Mouse (Mus musculus): ENCODE results near the gene Kirrel. TPM values are rescaled to one million over a fixed set of nuclear protein-coding genes. Genes with fewer than 3 reads are reported as not detected.

Gene Kirrel
- polyA plus RNA-seq, 1 experiment = 20.7 TPM

DNA sequence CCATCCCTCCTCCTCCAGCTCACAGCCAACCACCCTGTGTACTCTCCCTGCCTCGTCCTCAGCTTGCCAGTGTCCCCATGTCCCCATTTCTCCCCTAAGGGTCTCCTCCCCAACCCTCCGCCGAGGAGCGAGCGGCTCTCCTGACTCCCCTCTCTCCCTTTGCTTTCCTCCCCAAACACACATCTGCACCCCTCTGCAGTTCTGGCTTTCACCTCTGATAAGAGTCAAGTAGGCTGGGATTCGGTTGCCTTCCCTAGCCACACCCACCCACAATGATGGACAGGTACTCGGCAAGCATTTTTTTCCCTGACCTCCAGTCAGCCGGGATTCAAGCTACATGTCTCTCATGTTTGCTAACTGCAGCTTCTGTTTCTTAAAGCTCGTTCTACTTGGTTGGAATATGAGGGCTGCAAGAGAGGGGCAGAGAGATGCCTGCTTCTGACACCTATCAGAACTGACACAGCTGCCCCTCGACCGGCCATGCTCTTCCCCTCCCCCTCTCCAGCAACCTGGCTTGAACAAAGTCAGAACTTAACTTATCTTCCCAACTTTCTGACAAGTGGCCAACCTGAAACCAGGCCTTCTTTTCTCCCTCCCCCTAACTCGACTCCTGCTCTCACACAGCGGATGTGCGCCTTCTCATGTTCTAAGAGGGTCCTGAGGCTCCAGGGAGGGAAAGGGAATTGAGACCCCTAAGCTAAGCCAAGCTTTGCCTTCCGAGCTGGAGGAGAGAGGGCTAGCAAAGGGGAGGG, 2.0 kb downstream of the Kirrel start:
- H3ac ChIP-seq (ENCODE audit: control insufficient read depth, insufficient read length) = peak overlapping the region; percentile 42
- no peaks in the 10 kb centered on the region for H3K36me3 ChIP-seq (ENCODE audit: control insufficient read depth, insufficient read depth)
- no peak for TF ChIP-seq POLR2A (IDR thresholded peaks at IDR 0.05; ENCODE audit: insufficient read length, low read depth)
- no peak for TF ChIP-seq MAX (IDR thresholded peaks at IDR 0.05; ENCODE audit: low read depth)
- peaks cover 69% of the 10 kb centered on the region for H3K79me2 ChIP-seq (ENCODE audit: control insufficient read depth, insufficient read depth)
- H3K4me2 ChIP-seq (ENCODE audit: low read depth) = peak overlapping the region; percentile 87
- peaks cover 4% of the 10 kb centered on the region for H3K27me3 ChIP-seq (ENCODE audit: control insufficient read depth, insufficient read depth, insufficient read length)
- H3K4me3 ChIP-seq = peak overlapping the region; percentile 86

DNA sequence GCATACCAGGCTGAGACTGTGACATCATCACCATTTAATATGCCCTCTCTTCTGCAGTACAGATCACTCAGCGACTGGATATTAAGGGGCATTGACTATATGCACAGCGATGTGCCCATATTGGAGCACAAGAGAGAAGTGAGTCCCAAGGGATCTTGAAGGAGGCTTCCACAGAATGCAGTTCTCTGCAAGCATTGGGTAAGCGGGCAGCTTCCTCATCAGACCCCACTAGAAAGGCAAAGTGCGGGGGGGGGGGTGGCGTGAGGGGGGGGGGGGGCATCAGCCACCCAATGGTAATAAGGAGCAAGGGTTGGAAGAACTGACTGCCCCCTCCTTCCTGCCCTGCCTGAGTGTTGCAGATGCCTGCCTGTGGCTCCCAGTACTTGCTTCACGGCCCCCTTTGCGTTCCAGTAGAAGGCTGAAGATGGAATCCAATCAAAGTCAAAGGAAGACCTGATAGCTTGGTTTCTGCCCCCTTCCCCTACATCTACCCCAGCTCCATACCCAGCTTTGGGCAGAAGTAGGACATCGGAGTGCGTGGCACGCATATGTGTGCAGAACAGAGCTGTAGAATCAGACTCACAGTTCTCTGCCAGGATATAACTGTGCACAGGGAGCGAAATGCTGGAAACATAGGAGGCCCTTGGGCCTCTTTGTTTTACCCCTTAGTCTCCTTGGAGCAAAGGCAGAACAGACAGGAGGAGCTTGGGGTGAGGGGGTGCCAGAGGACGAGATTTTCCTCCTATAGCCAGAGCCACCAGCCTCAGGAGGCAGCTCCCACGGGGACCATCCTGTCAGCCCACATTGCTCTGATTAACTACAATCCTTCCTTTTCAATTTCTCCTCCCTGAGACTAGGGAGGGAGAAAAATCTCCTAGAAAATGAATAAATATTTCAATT, 3.1 kb downstream of the Kirrel start:
- Histone ChIP-seq H3K27me3 (ENCODE audit: control insufficient read depth, insufficient read depth, insufficient read length) (no peaks in the 10 kb centered on the region), H3ac (ENCODE audit: control insufficient read depth, insufficient read length) (peak overlapping the region; percentile 42), H3K79me2 (ENCODE audit: control insufficient read depth, insufficient read depth) (peaks cover 80% of the 10 kb centered on the region), H3K4me2 (ENCODE audit: low read depth) (peak overlapping the region; percentile 87), H3K4me3 (peak overlapping the region; percentile 86), H3K36me3 (ENCODE audit: control insufficient read depth, insufficient read depth) (no peaks in the 10 kb centered on the region)
- no peak for TF ChIP-seq SRF (IDR thresholded peaks at IDR 0.05; ENCODE audit: control insufficient read depth, insufficient read length, low read depth)
- no peak for TF ChIP-seq CEBPB (IDR thresholded peaks at IDR 0.05; ENCODE audit: insufficient read depth, poor library complexity, severe bottlenecking)
- TF ChIP-seq REST (IDR thresholded peaks at IDR 0.05; ENCODE audit: insufficient read depth, insufficient read length) = no peak
- no peak for TF ChIP-seq TCF12 (IDR thresholded peaks at IDR 0.05; ENCODE audit: insufficient read depth, poor library complexity, severe bottlenecking)
- no peak for TF ChIP-seq USF1 (IDR thresholded peaks at IDR 0.05; ENCODE audit: low read depth)
- no peak for TF ChIP-seq MYOG (IDR thresholded peaks at IDR 0.05; ENCODE audit: control insufficient read depth in 1 of 3, insufficient read depth in 1 of 3, insufficient read length in 2 of 3, low read depth in 2 of 3)
- no peak for TF ChIP-seq TCF3 (IDR thresholded peaks at IDR 0.05; ENCODE audit: insufficient read length, low read depth)
- TF ChIP-seq POLR2A (IDR thresholded peaks at IDR 0.05; ENCODE audit: insufficient read length, low read depth) = no peak
- TF ChIP-seq MYOD1 (IDR thresholded peaks at IDR 0.05; ENCODE audit: control insufficient read depth in 1 of 3, insufficient read length in 2 of 3, low read depth in 2 of 3) = no peak

DNA sequence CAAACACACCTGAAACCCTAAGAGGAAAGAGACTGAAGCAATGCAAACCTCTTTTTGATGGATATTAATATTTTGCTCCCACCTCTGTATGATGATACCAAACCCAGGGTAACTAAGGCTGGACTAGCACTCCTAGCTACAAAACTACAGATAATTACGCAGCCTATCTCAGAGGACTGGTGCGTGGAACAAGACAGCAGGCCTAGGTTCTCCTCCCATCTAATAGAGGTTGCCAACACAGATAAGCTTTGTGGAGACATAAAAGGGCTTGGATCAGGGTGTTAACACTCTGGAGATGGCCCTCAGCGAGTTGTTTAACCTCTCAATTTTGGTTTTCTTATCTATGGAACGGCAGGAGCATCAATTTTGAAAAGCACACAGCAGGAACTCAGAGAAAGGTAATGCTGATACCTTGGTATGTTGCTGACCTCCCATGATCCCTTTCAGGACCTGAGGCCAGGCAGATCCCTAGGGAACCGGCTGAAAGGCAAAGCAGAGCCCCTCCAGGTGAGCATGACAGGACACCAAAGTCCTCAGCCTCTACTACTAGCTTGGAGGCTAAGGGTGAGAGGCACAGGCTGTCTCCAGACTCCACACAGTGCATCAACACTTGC, 5.0 kb downstream of the Kirrel start:
- Histone ChIP-seq H3K79me2 (ENCODE audit: control insufficient read depth, insufficient read depth) (peaks cover 99% of the 10 kb centered on the region), H3K36me3 (ENCODE audit: control insufficient read depth, insufficient read depth) (no peaks in the 10 kb centered on the region), H3K4me3 (no peak overlapping the region), H3K27me3 (ENCODE audit: control insufficient read depth, insufficient read depth, insufficient read length) (no peaks in the 10 kb centered on the region), H3ac (ENCODE audit: control insufficient read depth, insufficient read length) (no peak overlapping the region), H3K4me2 (ENCODE audit: low read depth) (no peak overlapping the region)
- TF ChIP-seq SRF (IDR thresholded peaks at IDR 0.05; ENCODE audit: control insufficient read depth, insufficient read length, low read depth) (no peak), TCF12 (IDR thresholded peaks at IDR 0.05; ENCODE audit: insufficient read depth, poor library complexity, severe bottlenecking) (no peak), REST (IDR thresholded peaks at IDR 0.05; ENCODE audit: insufficient read depth, insufficient read length) (no peak), MYOD1 (IDR thresholded peaks at IDR 0.05; ENCODE audit: control insufficient read depth in 1 of 3, insufficient read length in 2 of 3, low read depth in 2 of 3) (no peak), USF1 (IDR thresholded peaks at IDR 0.05; ENCODE audit: low read depth) (no peak), CEBPB (IDR thresholded peaks at IDR 0.05; ENCODE audit: insufficient read depth, poor library complexity, severe bottlenecking) (no peak), MYOG (IDR thresholded peaks at IDR 0.05; ENCODE audit: control insufficient read depth in 1 of 3, insufficient read depth in 1 of 3, insufficient read length in 2 of 3, low read depth in 2 of 3) (no peak), TCF3 (IDR thresholded peaks at IDR 0.05; ENCODE audit: insufficient read length, low read depth) (no peak), MAX (IDR thresholded peaks at IDR 0.05; ENCODE audit: low read depth) (no peak), POLR2AphosphoS2 (IDR thresholded peaks at IDR 0.05; ENCODE audit: insufficient read length, low read depth) (no peak), E2F4 (IDR thresholded peaks at IDR 0.05; ENCODE audit: insufficient read depth) (no peak), POLR2A (IDR thresholded peaks at IDR 0.05; ENCODE audit: insufficient read length, low read depth) (no peak)

DNA sequence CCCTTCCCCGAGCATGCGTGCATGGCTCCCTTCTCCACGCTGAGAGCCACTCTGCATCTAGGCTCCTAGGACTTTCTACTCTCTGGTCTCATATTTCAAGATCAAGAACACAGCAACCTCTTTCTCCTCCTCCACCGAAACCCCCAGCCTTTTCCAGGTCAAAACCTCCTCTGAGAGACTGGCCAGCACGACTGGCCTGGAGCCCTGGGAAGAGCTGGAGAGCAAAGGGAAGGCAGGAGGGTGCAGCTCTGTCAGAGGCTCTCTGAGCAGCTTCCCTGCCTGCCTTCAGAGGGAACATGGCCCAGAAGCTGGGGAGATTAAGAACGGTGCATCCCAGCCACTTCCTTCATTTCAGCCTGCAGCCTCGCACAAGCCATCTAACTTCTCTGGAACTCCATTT, 5.8 kb downstream of the Kirrel start:
- no peaks in the 10 kb centered on the region for H3K36me3 ChIP-seq (ENCODE audit: control insufficient read depth, insufficient read depth)
- H3K4me2 ChIP-seq (ENCODE audit: low read depth) = no peak overlapping the region
- no peak overlapping the region for H3K4me3 ChIP-seq
- peaks cover 100% of the 10 kb centered on the region for H3K79me2 ChIP-seq (ENCODE audit: control insufficient read depth, insufficient read depth)
- no peaks in the 10 kb centered on the region for H3K27me3 ChIP-seq (ENCODE audit: control insufficient read depth, insufficient read depth, insufficient read length)
- TF ChIP-seq E2F4 (IDR thresholded peaks at IDR 0.05; ENCODE audit: insufficient read depth) (no peak), CEBPB (IDR thresholded peaks at IDR 0.05; ENCODE audit: insufficient read depth, poor library complexity, severe bottlenecking) (no peak), TCF3 (IDR thresholded peaks at IDR 0.05; ENCODE audit: insufficient read length, low read depth) (no peak), POLR2AphosphoS2 (IDR thresholded peaks at IDR 0.05; ENCODE audit: insufficient read length, low read depth) (no peak), SRF (IDR thresholded peaks at IDR 0.05; ENCODE audit: control insufficient read depth, insufficient read length, low read depth) (no peak), USF1 (IDR thresholded peaks at IDR 0.05; ENCODE audit: low read depth) (no peak), TCF12 (IDR thresholded peaks at IDR 0.05; ENCODE audit: insufficient read depth, poor library complexity, severe bottlenecking) (no peak), REST (IDR thresholded peaks at IDR 0.05; ENCODE audit: insufficient read depth, insufficient read length) (no peak), POLR2A (IDR thresholded peaks at IDR 0.05; ENCODE audit: insufficient read length, low read depth) (no peak), MYOD1 (IDR thresholded peaks at IDR 0.05; ENCODE audit: control insufficient read depth in 1 of 3, insufficient read length in 2 of 3, low read depth in 2 of 3) (no peak), MYOG (IDR thresholded peaks at IDR 0.05; ENCODE audit: control insufficient read depth in 1 of 3, insufficient read depth in 1 of 3, insufficient read length in 2 of 3, low read depth in 2 of 3) (no peak), MAX (IDR thresholded peaks at IDR 0.05; ENCODE audit: low read depth) (no peak)
- no peak overlapping the region for H3ac ChIP-seq (ENCODE audit: control insufficient read depth, insufficient read length)

Data from myocyte (in vitro differentiated cells).